ENCODE assay signal across 27 mouse cellular contexts in the genomic region with DNA sequence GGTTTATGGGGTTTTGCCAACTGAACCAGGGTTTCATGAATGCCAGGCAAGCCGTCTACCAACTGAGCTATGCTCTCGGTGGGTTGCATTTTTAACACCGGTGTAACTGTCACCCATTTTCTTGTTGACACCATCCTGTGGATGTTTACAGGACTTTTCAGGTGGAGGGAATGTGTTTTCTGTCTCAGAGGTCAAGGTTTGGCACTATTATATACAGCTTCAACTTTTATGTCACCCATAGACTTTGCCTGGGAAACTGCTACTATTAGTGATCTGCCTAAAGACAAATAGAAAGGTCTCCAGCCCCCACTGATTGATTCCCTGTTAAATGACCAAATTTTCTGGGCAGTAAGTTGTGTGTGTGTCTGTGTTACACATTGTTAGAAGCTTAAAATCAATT. TPM values are rescaled to one million over a fixed set of nuclear protein-coding genes. Genes with fewer than 3 reads are reported as not detected.
A peak's percentile ranks its signal among the peaks of the same experiment; 100 is the strongest.
DNase-seq lines count a peak whose midpoint lies in the region; ATAC-seq and TF ChIP-seq lines count a peak whose summit lies in the region.
"Had no signal": no experiment of that assay in that cellular context is flagged by ENCODE, and none has a peak within 500 bp of the region (broad histone marks: within the 10 kb centered on the region; RNA-seq: fewer than 3 reads in every experiment).

No protein-coding gene starts in this region.

- ATAC-seq in hindbrain, postnatal 0 days = no peak
- ATAC-seq in neural tube, embryonic 15.5 days (ENCODE audit: low FRiP score) = no peak
- ATAC-seq: forebrain, embryonic 15.5 days had no signal

- no peaks in the 10 kb centered on the region for H3K36me3 ChIP-seq in hindbrain, postnatal 0 days (ENCODE audit: insufficient read depth, low read length)
- H3K36me3 ChIP-seq in hindbrain, embryonic 10.5 days = no peaks in the 10 kb centered on the region
- H3K36me3 ChIP-seq in neural tube, embryonic 15.5 days = no peaks in the 10 kb centered on the region
- H3K36me3 ChIP-seq in myocyte (ENCODE audit: control insufficient read depth, insufficient read depth) = no peaks in the 10 kb centered on the region
- H3K36me3 ChIP-seq: embryonic facial prominence, embryonic 15.5 days; forebrain, embryonic 15.5 days; heart, embryonic 15.5 days; kidney, embryonic 15.5 days; limb, embryonic 15.5 days; midbrain, embryonic 12.5 days; neural tube, embryonic 12.5 days had no signal

- no peaks in the 10 kb centered on the region for H3K27me3 ChIP-seq in hindbrain, postnatal 0 days (ENCODE audit: insufficient read depth, low read length)
- H3K27me3 ChIP-seq in hindbrain, embryonic 10.5 days (ENCODE audit: insufficient read depth, poor library complexity, severe bottlenecking) = peaks cover 46% of the 10 kb centered on the region
- H3K27me3 ChIP-seq in neural tube, embryonic 15.5 days (replicated peaks) = peaks cover 5% of the 10 kb centered on the region; the same call in 1 of the 2 replicates
- no peaks in the 10 kb centered on the region for H3K27me3 ChIP-seq in myocyte (ENCODE audit: control insufficient read depth, insufficient read depth, insufficient read length)
- H3K27me3 ChIP-seq: heart, embryonic 15.5 days had no signal

- intact Hi-C loops in gastrocnemius, adult 2 months (cut with DNase I) = no loop called here

- DNase-seq in gastrocnemius, adult 2 months = no peak
- DNase-seq in gastrocnemius, adult 18-20 months (ENCODE audit: low spot score) = no peak
- DNase-seq in hindbrain, postnatal 0 days (ENCODE audit: low spot score) = no peak
- DNase-seq in hindbrain, embryonic 10.5 days (ENCODE audit: low spot score) = no peak
- DNase-seq in neural tube, embryonic 10.5 days (ENCODE audit: extremely low spot score, low spot score) = no peak
- DNase-seq in gastrocnemius, postnatal 4 days (ENCODE audit: low spot score in 2 of 2) = no peak
- DNase-seq: adrenal gland, postnatal 10 days; cerebellum, adult 18-20 months; cerebellum, postnatal 14 days; gastrocnemius, postnatal 14 days; kidney, adult 11 months; kidney, postnatal 36 days; left cerebral cortex, postnatal 4 days; lung, postnatal 10 days; thymus, adult 18-20 months; thymus, postnatal 36 days had no signal

- no peak overlapping the region for H3K9ac ChIP-seq in hindbrain, postnatal 0 days (replicated peaks; ENCODE audit: low read length)
- no peak overlapping the region for H3K9ac ChIP-seq in neural tube, embryonic 15.5 days (replicated peaks)
- H3K9ac ChIP-seq: embryonic facial prominence, embryonic 15.5 days; forebrain, embryonic 15.5 days; heart, embryonic 15.5 days; kidney, embryonic 15.5 days; limb, embryonic 15.5 days; midbrain, embryonic 12.5 days; neural tube, embryonic 12.5 days had no signal

- no peak for TF ChIP-seq POLR2A in myocyte (IDR thresholded peaks at IDR 0.05; ENCODE audit: insufficient read length, low read depth)

- H3K27ac ChIP-seq in gastrocnemius, adult 2 months = peak overlapping the region; percentile 12; the same call in 1 of the 2 replicates
- no peak overlapping the region for H3K27ac ChIP-seq in hindbrain, postnatal 0 days
- no peak overlapping the region for H3K27ac ChIP-seq in hindbrain, embryonic 10.5 days
- H3K27ac ChIP-seq in neural tube, embryonic 15.5 days (replicated peaks) = no peak overlapping the region
- H3K27ac ChIP-seq: embryonic facial prominence, embryonic 15.5 days; forebrain, embryonic 15.5 days; heart, embryonic 15.5 days; kidney, embryonic 15.5 days; limb, embryonic 15.5 days; midbrain, embryonic 12.5 days; neural tube, embryonic 12.5 days had no signal

- H3K9me3 ChIP-seq in hindbrain, postnatal 0 days (ENCODE audit: low read length) = no peaks in the 10 kb centered on the region
- no peaks in the 10 kb centered on the region for H3K9me3 ChIP-seq in hindbrain, embryonic 10.5 days
- no peaks in the 10 kb centered on the region for H3K9me3 ChIP-seq in neural tube, embryonic 15.5 days (replicated peaks)
- H3K9me3 ChIP-seq: embryonic facial prominence, embryonic 15.5 days; forebrain, embryonic 15.5 days; heart, embryonic 15.5 days; kidney, embryonic 15.5 days; limb, embryonic 15.5 days; midbrain, embryonic 12.5 days; neural tube, embryonic 12.5 days had no signal

- no peak for TF ChIP-seq CTCF in gastrocnemius, adult 2 months (IDR thresholded peaks at IDR 0.05)
- no peak for TF ChIP-seq CTCF in hindbrain, postnatal 0 days (IDR thresholded peaks at IDR 0.05; ENCODE audit: low read depth)

- 76% methylated on average over 3 of the region's 3 CpGs for WGBS in hindbrain, postnatal 0 days
- 90% methylated on average over 3 of the region's 3 CpGs for WGBS in hindbrain, embryonic 10.5 days
- WGBS in neural tube, embryonic 15.5 days = 81% methylated on average over 3 of the region's 3 CpGs

- H3K4me3 ChIP-seq in gastrocnemius, adult 2 months = peak overlapping the region; percentile 82
- H3K4me3 ChIP-seq in hindbrain, postnatal 0 days (ENCODE audit: low read length) = no peak overlapping the region
- H3K4me3 ChIP-seq in hindbrain, embryonic 10.5 days = no peak overlapping the region
- H3K4me3 ChIP-seq in neural tube, embryonic 15.5 days (replicated peaks) = no peak overlapping the region
- peak overlapping the region; percentile 59 for H3K4me3 ChIP-seq in myocyte
- H3K4me3 ChIP-seq: embryonic facial prominence, embryonic 15.5 days; forebrain, embryonic 15.5 days; heart, embryonic 15.5 days; kidney, embryonic 15.5 days; limb, embryonic 15.5 days; midbrain, embryonic 12.5 days; neural tube, embryonic 12.5 days had no signal

- peak overlapping the region; percentile 66; the same call in 1 of the 2 replicates for H3K4me2 ChIP-seq in hindbrain, postnatal 0 days (ENCODE audit: low read depth, low read length)
- peak overlapping the region; percentile 99 for H3K4me2 ChIP-seq in neural tube, embryonic 15.5 days
- peak overlapping the region; percentile 87 for H3K4me2 ChIP-seq in myocyte (ENCODE audit: low read depth)
- H3K4me2 ChIP-seq: embryonic facial prominence, embryonic 15.5 days; forebrain, embryonic 15.5 days; kidney, embryonic 15.5 days; midbrain, embryonic 12.5 days; neural tube, embryonic 12.5 days had no signal

- peaks cover 11% of the 10 kb centered on the region; the same call in 1 of the 2 replicates for H3K4me1 ChIP-seq in hindbrain, postnatal 0 days (ENCODE audit: insufficient read depth, low read length)
- H3K4me1 ChIP-seq in hindbrain, embryonic 10.5 days (replicated peaks) = peaks cover 30% of the 10 kb centered on the region
- H3K4me1 ChIP-seq in neural tube, embryonic 15.5 days = peaks cover 47% of the 10 kb centered on the region

- peaks cover 45% of the 10 kb centered on the region for H3K79me2 ChIP-seq in myocyte (ENCODE audit: control insufficient read depth, insufficient read depth)

- no peak overlapping the region for H3ac ChIP-seq in myocyte (ENCODE audit: control insufficient read depth, insufficient read length)

TF ChIP-seq in myocyte, 11 proteins besides CTCF, POLR2A, EP300 and RAD21:
- no peak for TF ChIP-seq E2F4 (IDR thresholded peaks at IDR 0.05; ENCODE audit: insufficient read depth)
- no peak for TF ChIP-seq MYOD1 (IDR thresholded peaks at IDR 0.05; ENCODE audit: control insufficient read depth in 1 of 3, insufficient read length in 2 of 3, low read depth in 2 of 3)
- TF ChIP-seq REST (IDR thresholded peaks at IDR 0.05; ENCODE audit: insufficient read depth, insufficient read length) = no peak

RNA-seq across cellular contexts. Expression of gene Fam20a, which starts 2.7 kb away (rescaled TPM):
- total RNA-seq in gastrocnemius, adult 2 months (2021) = 1 to 10 TPM; 1.2 to 2.7 TPM
- total RNA-seq in gastrocnemius, adult 18-20 months (2021) = 1 to 10 TPM; 1.2 to 2.0 TPM
- 9.1 and 10.1 TPM in 2 replicates for total RNA-seq in hindbrain, postnatal 0 days (2014; rRNA removed)
- 9.3 and 9.4 TPM in 2 replicates for polyA plus RNA-seq in hindbrain, postnatal 0 days (2015; fragmentation: Nextera tagmentation; extraction: Ambion mirVana)
- polyA plus RNA-seq in hindbrain, embryonic 10.5 days (2016; fragmentation: Nextera tagmentation; extraction: Ambion mirVana) = 1.5 and 2.0 TPM in 2 replicates
- 6.6 and 8.0 TPM in 2 replicates for polyA plus RNA-seq in neural tube, embryonic 15.5 days (2015; fragmentation: Nextera tagmentation; extraction: Ambion mirVana)
- polyA plus RNA-seq in myocyte (2012; fragmentation: generic; extraction: Trizol) = 72.4 TPM
- 10 to 100 TPM in 1 of 2 experiments, 1 to 10 TPM in 1; 8.5 to 10.1 TPM for total RNA-seq in gastrocnemius, postnatal 4 days (2021)
- total RNA-seq: hematopoietic stem cell, adult 5-6 weeks; megakaryocyte progenitor cell, adult 5-6 weeks had no signal

Comparison
In these comparisons a context has a peak if more than half of its experiments do, and no peak if none do; other contexts are left out.
1. H3K4me3 ChIP-seq: peak in gastrocnemius, adult 2 months (single experiment) and myocyte (single experiment); none in hindbrain, postnatal 0 days (single experiment), hindbrain, embryonic 10.5 days (single experiment) and neural tube, embryonic 15.5 days (single experiment).
2. Peak in every context shown above with its lines, with median percentiles within 50 percentile points of each other: H3K4me2 ChIP-seq.